Mouse (Mus musculus) induced T-regulatory cell, adult 2 months (primary cell): ENCODE data around the gene Fgfr2.
A peak's percentile ranks its signal among the peaks of the same experiment; 100 is the strongest.

Experiments used
- DNase-seq: peaks from one replicate; pipeline ENCODE4 v3.0.0-alpha.2; 2012; ENCODE audit warnings: low read depth

The Fgfr2 gene

DNA sequence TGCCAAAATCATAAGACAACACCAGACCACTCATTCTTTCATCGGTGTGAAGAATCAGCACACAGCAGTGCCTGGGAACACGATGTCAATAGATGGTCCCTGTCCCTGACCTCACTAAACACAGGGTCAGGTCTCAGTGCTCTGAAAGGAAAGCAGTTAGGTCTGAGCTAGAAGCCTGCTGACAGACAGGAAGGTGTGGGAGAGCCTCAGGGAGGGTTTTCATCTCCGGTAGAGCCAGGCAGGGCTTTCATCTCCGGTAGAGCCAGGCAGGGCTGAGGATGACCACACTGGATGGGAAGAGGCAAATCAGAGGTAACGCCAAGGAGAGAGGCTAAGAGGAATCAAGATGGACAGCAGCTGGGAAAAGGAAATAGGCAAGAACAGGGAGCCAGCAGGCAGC, 758.6 kb downstream of the Fgfr2 start:
- peak; percentile 60 for DNase-seq

GRCm38 (mm10) chr7:132360336-132360735, 762.8 kb downstream of the Fgfr2 start:
- no peak for DNase-seq

GRCm38 (mm10) chr7:132358709-132359108, 764.4 kb downstream of the Fgfr2 start:
- DNase-seq: no peak

DNA sequence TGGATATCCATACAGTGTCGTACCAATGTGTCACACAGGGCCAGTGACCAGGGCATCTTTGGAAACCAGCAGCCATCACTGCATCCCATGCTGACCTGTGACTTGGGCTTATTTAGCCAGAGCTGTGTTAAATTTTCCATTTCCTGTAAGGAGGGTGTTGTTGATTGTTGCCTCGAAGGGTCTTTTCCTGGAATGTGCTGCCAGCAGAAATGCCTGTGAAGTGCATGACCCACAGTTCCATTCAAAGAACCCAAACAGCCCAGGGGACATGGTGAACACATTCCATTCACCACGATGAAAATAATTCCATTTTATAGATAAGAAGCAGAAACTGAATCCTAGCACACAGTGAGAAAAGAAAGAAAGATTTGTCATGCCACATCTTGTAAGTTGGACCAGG, 764.9 kb downstream of the Fgfr2 start:
- DNase-seq: no peak

DNA sequence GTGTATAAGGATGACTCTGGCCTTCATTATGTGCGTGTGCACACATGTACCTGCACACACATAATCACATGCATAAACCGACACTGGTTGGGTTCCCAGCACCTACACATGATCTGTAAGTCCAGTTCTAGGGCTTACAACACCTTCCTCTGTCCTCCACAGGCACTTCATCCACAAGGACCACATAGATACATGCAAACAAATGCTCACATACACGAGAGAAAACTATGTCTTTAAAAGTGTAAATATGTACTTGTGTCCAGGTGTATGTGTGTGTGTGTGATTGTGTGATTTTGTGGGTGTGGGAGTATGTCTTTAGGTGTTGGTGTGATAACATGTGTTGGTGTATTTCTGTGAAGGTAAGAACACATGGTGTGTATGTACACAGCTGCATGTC, 765.3 kb downstream of the Fgfr2 start:
- no peak for DNase-seq

GRCm38 (mm10) chr7:132356881-132357840, 766.0 kb downstream of the Fgfr2 start:
- DNase-seq: no peak

DNA sequence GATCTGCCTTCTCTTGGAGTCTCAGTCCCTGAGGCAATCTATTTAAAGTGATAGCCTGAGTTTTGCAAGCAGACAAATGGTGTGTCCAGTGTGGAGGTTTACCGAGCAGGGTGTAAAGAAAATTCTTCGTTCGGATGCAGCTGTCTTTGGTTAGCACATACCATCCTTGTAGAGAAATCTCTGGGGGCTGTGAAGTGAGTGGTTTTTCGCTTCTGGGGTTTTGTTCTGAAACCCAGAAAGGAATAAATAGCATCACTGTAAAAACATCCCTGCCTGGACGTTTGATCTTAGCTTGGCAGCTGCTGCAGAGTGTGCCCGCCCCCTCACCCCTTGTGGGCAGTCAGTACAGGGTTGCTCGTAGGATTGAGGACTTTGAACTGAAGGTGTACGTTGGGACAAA, 767.0 kb downstream of the Fgfr2 start:
- no peak for DNase-seq

DNA sequence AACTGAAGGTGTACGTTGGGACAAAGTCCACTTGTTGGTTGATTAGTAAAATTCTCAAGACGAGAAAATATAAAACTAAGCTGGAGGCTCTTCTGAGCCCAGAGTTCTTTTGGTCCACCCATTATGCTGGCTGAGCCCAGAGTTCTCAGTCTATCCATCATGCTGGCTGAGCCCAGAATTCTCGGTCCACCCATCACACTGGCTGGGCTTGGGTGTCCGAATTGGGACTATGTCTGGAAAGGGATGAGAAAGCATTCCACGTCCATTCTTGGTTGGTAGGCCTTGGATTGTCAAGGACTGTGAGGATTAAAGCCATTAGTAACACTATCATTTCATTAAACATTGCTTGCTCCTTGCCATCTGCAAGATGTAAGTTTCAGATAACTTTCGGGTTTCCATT, 767.4 kb downstream of the Fgfr2 start:
- no peak for DNase-seq

GRCm38 (mm10) chr7:132349075-132349572, 774.0 kb downstream of the Fgfr2 start:
- DNase-seq: no peak

GRCm38 (mm10) chr7:132347273-132348045, 775.7 kb downstream of the Fgfr2 start:
- no peak for DNase-seq

GRCm38 (mm10) chr7:132345526-132346070, 777.6 kb downstream of the Fgfr2 start:
- DNase-seq: no peak

GRCm38 (mm10) chr7:132344606-132345005, 778.5 kb downstream of the Fgfr2 start:
- no peak for DNase-seq

- no peak for DNase-seq
These were observed 779.2 kb downstream of the Fgfr2 start for GRCm38 (mm10) chr7:132343900-132344299.

- DNase-seq: no peak
These were observed 780.0 kb downstream of the Fgfr2 start for GRCm38 (mm10) chr7:132343146-132343545.

DNA sequence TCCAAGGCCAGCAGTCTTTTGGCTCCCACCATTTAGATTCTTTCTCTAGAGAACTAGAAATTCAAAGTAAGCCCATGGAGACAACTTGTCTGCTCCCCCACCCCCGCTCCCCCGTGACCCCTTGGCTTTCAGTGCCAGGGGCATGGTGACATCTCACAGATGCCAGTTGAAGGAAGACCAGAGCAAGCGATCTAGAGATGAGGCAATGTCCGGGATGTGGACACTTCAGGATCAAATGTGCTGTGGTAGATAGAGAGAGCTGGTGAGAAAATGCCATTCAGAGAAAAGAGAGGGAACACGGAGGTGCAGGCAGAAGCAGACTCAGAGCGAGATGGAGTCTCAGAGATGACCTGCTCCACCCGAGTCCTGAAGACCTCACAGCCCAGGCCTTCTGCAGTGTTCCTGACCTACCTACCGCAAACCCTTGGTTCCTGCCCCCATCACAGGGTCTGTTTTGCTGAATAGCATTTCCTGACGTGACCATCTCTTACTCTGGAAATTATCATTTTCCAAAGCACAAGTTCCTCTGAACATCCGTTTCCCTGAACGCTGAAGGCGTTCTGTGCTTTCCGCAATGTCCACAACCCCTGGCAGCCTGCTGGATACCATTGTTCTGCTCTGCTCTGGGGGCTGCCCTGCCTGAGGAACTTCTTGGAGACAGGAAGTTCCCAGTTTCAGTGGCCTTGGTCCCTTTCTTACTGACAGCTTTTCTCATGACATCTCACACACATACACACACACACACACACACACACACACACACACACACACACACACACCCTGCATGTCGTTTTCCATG, 783.9 kb downstream of the Fgfr2 start:
- no peak for DNase-seq

GRCm38 (mm10) chr7:132338350-132338749, 784.8 kb downstream of the Fgfr2 start:
- no peak for DNase-seq

- DNase-seq: no peak
These were observed 785.8 kb downstream of the Fgfr2 start for GRCm38 (mm10) chr7:132337268-132337917.

DNA sequence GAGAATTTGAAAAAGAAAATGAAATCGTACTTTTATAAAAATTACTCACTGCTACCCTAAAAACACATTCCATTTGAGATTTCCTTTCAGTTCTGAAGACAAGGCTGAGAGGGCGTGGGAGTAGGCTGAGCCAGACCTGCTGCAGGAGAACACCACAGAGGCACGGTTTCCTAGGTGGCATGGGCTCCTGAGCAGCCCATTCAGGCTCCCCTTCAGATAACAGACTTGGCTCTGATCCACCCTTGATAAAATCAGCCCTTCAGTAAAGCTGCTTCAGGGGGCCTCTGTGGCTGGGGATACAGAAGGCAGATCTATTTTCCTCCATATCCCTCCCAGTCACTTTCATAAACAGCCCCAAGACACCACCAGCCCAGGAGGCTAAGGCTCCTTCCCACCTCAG, 786.4 kb downstream of the Fgfr2 start:
- DNase-seq: peak; percentile 49

- DNase-seq: peak; percentile 74
These were observed 787.8 kb downstream of the Fgfr2 start for GRCm38 (mm10) chr7:132335367-132335766.

DNA sequence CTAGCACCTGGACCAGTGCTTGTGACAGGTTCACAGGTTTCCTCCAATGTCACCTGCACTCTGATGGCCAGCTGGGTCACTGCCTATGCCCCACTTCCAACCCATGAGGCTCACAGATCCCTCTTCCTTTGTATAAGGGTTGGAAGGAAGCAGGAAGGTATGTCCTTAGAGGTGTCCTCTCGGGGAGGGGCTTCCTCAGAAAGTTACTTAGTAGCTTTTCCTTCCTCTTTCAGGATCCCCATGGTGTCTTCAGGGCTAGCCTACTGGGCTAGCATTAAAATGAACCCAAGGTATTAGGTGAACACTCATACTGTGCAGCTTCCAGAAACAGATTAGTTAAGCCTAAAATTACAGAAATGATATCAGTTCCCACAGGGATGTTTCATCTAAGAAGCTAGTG, 790.1 kb downstream of the Fgfr2 start:
- DNase-seq: no peak

- DNase-seq: no peak
These were observed 791.0 kb downstream of the Fgfr2 start for GRCm38 (mm10) chr7:132332176-132332575.
